Mouse (Mus musculus) spleen, adult 2 months (tissue): Measurements from ENCODE around the gene Actl11. TPM values are rescaled to one million over a fixed set of nuclear protein-coding genes. Genes with fewer than 3 reads are reported as not detected.

Experiments
- DNase-seq, 2 experiments: peaks; one replicate each; pipeline versions ENCODE4 v3.0.0 to v3.0.0-alpha.2; 2012 to 2021; ENCODE audit warnings: low spot score in 2 of 2, low read depth in 1 of 2
- H3K27ac ChIP-seq: fragments of 200-500 bp; 2 replicates; pipeline ENCODE4 v1.5.1; 2012; ENCODE audit warnings: low read length, inconsistent platforms; ENCODE audit not compliant: insufficient read depth
- H3K27me3 ChIP-seq: fragments of 200-500 bp; 2 replicates; pipeline ENCODE4 v1.6.1; 2012; ENCODE audit warnings: mild to moderate bottlenecking, moderate library complexity, low read length, inconsistent platforms; ENCODE audit not compliant: control insufficient read depth, insufficient read depth
- H3K36me3 ChIP-seq: fragments of 200-500 bp; 2 replicates; pipeline ENCODE4 v1.6.1; 2012; ENCODE audit warnings: mild to moderate bottlenecking, low read length, inconsistent platforms; ENCODE audit not compliant: control insufficient read depth, insufficient read depth
- H3K4me1 ChIP-seq: fragments of 200-500 bp; 2 replicates; pipeline ENCODE4 v1.6.1; 2011; ENCODE audit warnings: inconsistent platforms; ENCODE audit not compliant: control insufficient read depth, insufficient read depth, insufficient read length
- H3K4me3 ChIP-seq: fragments of 200-500 bp; 2 replicates; pipeline ENCODE4 v1.5.1; 2011; ENCODE audit warnings: mild to moderate bottlenecking, inconsistent platforms; ENCODE audit not compliant: insufficient read depth, insufficient read length; ENCODE audit errors: extremely low read depth
- CTCF ChIP-seq: fragments of 200-500 bp; IDR thresholded peaks from 2 replicates; pipeline ENCODE4 v1.5.1; 2011; ENCODE audit warnings: mild to moderate bottlenecking, inconsistent platforms; ENCODE audit not compliant: insufficient read depth, insufficient read length, insufficient replicate concordance; ENCODE audit errors: extremely low read depth
- POLR2A ChIP-seq: fragments of 200-500 bp; IDR thresholded peaks from 2 replicates; pipeline ENCODE4 v1.6.1; 2011; ENCODE audit warnings: low read depth, low read length, inconsistent platforms
- WGBS: fragments of 180-500 bp; shearing (Covaris S2); methylation state at CpG from one replicate; pipeline ENCODE4 v1.1.7; 2018; 5-methylcytosine and 5-hydroxymethylcytosine counted together
- polyA plus RNA-seq: library from polyadenylated mRNA; depleted of rRNA; stranded (reverse); fragments of >200 nt; gene quantifications from 2 replicates; pipeline ENCODE4 v1.2.3, GENCODE M21; 2012

Gene Actl11
- polyA plus RNA-seq, 1 experiment = not detected

GRCm38 (mm10) chr9:107899855-107900254 lies 28.4 kb upstream of the Actl11 start:
- 63% methylated on average over 12 of the region's 12 CpGs for WGBS
- Histone ChIP-seq H3K4me1 (peaks cover 2% of the 10 kb centered on the region; the same call in 1 of the 2 replicates), H3K4me3 (no peak overlapping the region), H3K36me3 (peaks cover 15% of the 10 kb centered on the region), H3K27ac (no peak overlapping the region), H3K27me3 (no peaks in the 10 kb centered on the region)
- TF ChIP-seq POLR2A (no peak), CTCF (no peak)
- DNase-seq = no peak

- Histone ChIP-seq H3K36me3 (peaks cover 15% of the 10 kb centered on the region), H3K27me3 (no peaks in the 10 kb centered on the region), H3K4me3 (no peak overlapping the region), H3K4me1 (peaks cover 2% of the 10 kb centered on the region; the same call in 1 of the 2 replicates), H3K27ac (no peak overlapping the region)
- 45% methylated on average over 44 of the region's 44 CpGs for WGBS
- TF ChIP-seq POLR2A = no peak
- peak; percentile 31; the same call in 1 of the 2 replicates for TF ChIP-seq CTCF
- peak in 1 of 2 experiments; percentile 19 for DNase-seq
Observed at GRCm38 (mm10) chr9:107900840-107901626, 27.2 kb upstream of the Actl11 start.

GRCm38 (mm10) chr9:107901627-107901914 lies 26.7 kb upstream of the Actl11 start:
- no peaks in the 10 kb centered on the region for H3K27me3 ChIP-seq
- no peak overlapping the region for H3K4me3 ChIP-seq
- H3K27ac ChIP-seq = no peak overlapping the region
- H3K36me3 ChIP-seq = peaks cover 15% of the 10 kb centered on the region
- no peak for TF ChIP-seq POLR2A
- no peak for TF ChIP-seq CTCF
- peaks cover 2% of the 10 kb centered on the region; the same call in 1 of the 2 replicates for H3K4me1 ChIP-seq
- 63% methylated on average over 17 of the region's 17 CpGs for WGBS
- DNase-seq = no peak

GRCm38 (mm10) chr9:107904726-107905125 lies 23.5 kb upstream of the Actl11 start:
- peaks cover 2% of the 10 kb centered on the region; the same call in 1 of the 2 replicates for H3K4me1 ChIP-seq
- H3K4me3 ChIP-seq = no peak overlapping the region
- H3K36me3 ChIP-seq = peaks cover 15% of the 10 kb centered on the region
- TF ChIP-seq CTCF (peak; percentile 91; the same call in 1 of the 2 replicates), POLR2A (no peak)
- H3K27ac ChIP-seq = no peak overlapping the region
- no peaks in the 10 kb centered on the region for H3K27me3 ChIP-seq
- DNase-seq = peak; percentile 68 to 80
- 5% methylated on average over 4 of the region's 4 CpGs for WGBS

- TF ChIP-seq POLR2A (no peak), CTCF (no peak)
- no peak for DNase-seq
- H3K27ac ChIP-seq = no peak within 1 kb of the TSS
- no peak within 1 kb of the TSS for H3K4me3 ChIP-seq
- peaks cover 6% of the 10 kb centered on the region; the same call in 1 of the 2 replicates for H3K36me3 ChIP-seq
- WGBS = 39% methylated on average over 19 of the region's 19 CpGs
- H3K4me1 ChIP-seq = no peaks in the 10 kb centered on the region
- H3K27me3 ChIP-seq = no peaks in the 10 kb centered on the region
Observed at GRCm38 (mm10) chr9:107906252-107906966, 21.9 kb upstream of the Actl11 start, which contains the start of gene Mst1r. Mst1r (plus strand) TSS chr9:107906873.

GRCm38 (mm10) chr9:107906967-107907800 lies 21.1 kb upstream of the Actl11 start:
- 77% methylated on average over 31 of the region's 31 CpGs for WGBS
- H3K27ac ChIP-seq = no peak overlapping the region
- peaks cover 2% of the 10 kb centered on the region; the same call in 1 of the 2 replicates for H3K36me3 ChIP-seq
- no peak for DNase-seq
- no peak overlapping the region for H3K4me3 ChIP-seq
- H3K27me3 ChIP-seq = no peaks in the 10 kb centered on the region
- H3K4me1 ChIP-seq = no peaks in the 10 kb centered on the region
- TF ChIP-seq CTCF (no peak), POLR2A (no peak)
